Mouse (Mus musculus) cortical plate, adult 2 months (tissue): ENCODE data around the gene Nlrx1.

Experiments used
- CTCF ChIP-seq: fragments of 200-500 bp; IDR thresholded peaks from 2 replicates; pipeline ENCODE4 v1.5.1; 2011; ENCODE audit warnings: mild to moderate bottlenecking, control low read depth, low read length; ENCODE audit not compliant: insufficient read depth; ENCODE audit errors: extremely low read depth
- POLR2A ChIP-seq: fragments of 200-500 bp; IDR thresholded peaks from 2 replicates; pipeline ENCODE4 v1.6.1; 2011; ENCODE audit warnings: mild to moderate bottlenecking, low read length, control low read depth; ENCODE audit not compliant: insufficient read depth; ENCODE audit errors: extremely low read depth

DNA sequence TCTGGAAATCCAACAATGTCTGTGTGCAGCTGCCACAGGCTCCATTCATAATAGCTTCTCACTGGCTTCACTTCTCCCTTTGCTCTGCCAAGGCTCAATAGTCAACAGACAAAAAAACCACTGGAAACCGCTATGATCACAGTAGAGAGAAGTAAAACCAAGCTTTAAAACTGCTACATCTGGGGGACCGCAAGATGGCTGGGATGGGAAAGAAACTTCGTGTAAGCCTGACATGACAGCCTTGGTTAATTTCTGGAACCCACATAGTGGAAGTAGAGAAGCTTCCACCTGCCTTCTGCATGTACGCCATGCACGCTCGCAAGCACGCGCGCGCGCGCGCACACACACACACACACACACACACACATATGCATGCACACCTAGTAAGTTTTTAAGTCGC is 54.9 kb downstream of the Nlrx1 start:
- TF ChIP-seq CTCF (no peak), POLR2A (no peak)
